Mouse (Mus musculus): ENCODE results near the gene Adam17. TPM values are rescaled to one million over a fixed set of nuclear protein-coding genes. Genes with fewer than 3 reads are reported as not detected.
A peak's percentile ranks its signal among the peaks of the same experiment; 100 is the strongest.

Adam17 gene
- polyA plus RNA-seq, 1 experiment = 50.2 TPM

GRCm38 (mm10) chr12:21330961-21331576, 42.4 kb downstream of the Adam17 start:
- no peak for DNase-seq
- 78% methylated on average over 10 of the region's 10 CpGs for WGBS
- no peak overlapping the region for H3K4me3 ChIP-seq (replicated peaks; ENCODE audit: extremely low read depth, low read depth, low read length)
- TF ChIP-seq POLR2A (IDR thresholded peaks at IDR 0.05; ENCODE audit: borderline replicate concordance, extremely low read depth, low read depth, low read length) = no peak
- no peak for TF ChIP-seq CTCF (IDR thresholded peaks at IDR 0.05; ENCODE audit: insufficient read depth, low read length)
- H3K4me1 ChIP-seq (ENCODE audit: control insufficient read depth, insufficient read depth, low read length) = no peaks in the 10 kb centered on the region; the same call in 1 of the 2 replicates

- TF ChIP-seq CTCF (IDR thresholded peaks at IDR 0.05; ENCODE audit: insufficient read depth, low read length) (no peak), POLR2A (IDR thresholded peaks at IDR 0.05; ENCODE audit: borderline replicate concordance, extremely low read depth, low read depth, low read length) (no peak)
- Histone ChIP-seq H3K4me1 (ENCODE audit: control insufficient read depth, insufficient read depth, low read length) (no peaks in the 10 kb centered on the region), H3K4me3 (replicated peaks; ENCODE audit: extremely low read depth, low read depth, low read length) (no peak overlapping the region)
- WGBS = 72% methylated on average over 9 of the region's 9 CpGs
- DNase-seq = no peak
Measured at GRCm38 (mm10) chr12:21329661-21330400, 43.6 kb downstream of the Adam17 start.

GRCm38 (mm10) chr12:21326325-21326724, 47.1 kb downstream of the Adam17 start:
- no peak for TF ChIP-seq POLR2A (IDR thresholded peaks at IDR 0.05; ENCODE audit: borderline replicate concordance, extremely low read depth, low read depth, low read length)
- TF ChIP-seq CTCF (IDR thresholded peaks at IDR 0.05; ENCODE audit: insufficient read depth, low read length) = no peak
- no peak for DNase-seq
- Histone ChIP-seq H3K4me3 (replicated peaks; ENCODE audit: extremely low read depth, low read depth, low read length) (no peak overlapping the region), H3K4me1 (ENCODE audit: control insufficient read depth, insufficient read depth, low read length) (no peaks in the 10 kb centered on the region; the same call in 1 of the 2 replicates)
- 71% methylated on average over 3 of the region's 3 CpGs for WGBS

GRCm38 (mm10) chr12:21325266-21325665, 48.2 kb downstream of the Adam17 start:
- 91% methylated on average over 8 of the region's 8 CpGs for WGBS
- H3K4me1 ChIP-seq (ENCODE audit: control insufficient read depth, insufficient read depth, low read length) = peaks cover 6% of the 10 kb centered on the region
- TF ChIP-seq POLR2A (IDR thresholded peaks at IDR 0.05; ENCODE audit: borderline replicate concordance, extremely low read depth, low read depth, low read length) (no peak), CTCF (IDR thresholded peaks at IDR 0.05; ENCODE audit: insufficient read depth, low read length) (no peak)
- DNase-seq = no peak
- no peak overlapping the region for H3K4me3 ChIP-seq (replicated peaks; ENCODE audit: extremely low read depth, low read depth, low read length)

GRCm38 (mm10) chr12:21324101-21324500, 49.3 kb downstream of the Adam17 start:
- 73% methylated on average over 5 of the region's 5 CpGs for WGBS
- TF ChIP-seq CTCF (IDR thresholded peaks at IDR 0.05; ENCODE audit: insufficient read depth, low read length) (no peak), POLR2A (IDR thresholded peaks at IDR 0.05; ENCODE audit: borderline replicate concordance, extremely low read depth, low read depth, low read length) (no peak)
- no peak overlapping the region for H3K4me3 ChIP-seq (replicated peaks; ENCODE audit: extremely low read depth, low read depth, low read length)
- DNase-seq = no peak
- H3K4me1 ChIP-seq (ENCODE audit: control insufficient read depth, insufficient read depth, low read length) = peaks cover 8% of the 10 kb centered on the region

- 79% methylated on average over 9 of the region's 9 CpGs for WGBS
- no peak for DNase-seq
Measured at GRCm38 (mm10) chr12:21322856-21323255, 50.6 kb downstream of the Adam17 start.

GRCm38 (mm10) chr12:21322296-21322695, 51.1 kb downstream of the Adam17 start:
- DNase-seq = no peak
- TF ChIP-seq POLR2A (IDR thresholded peaks at IDR 0.05; ENCODE audit: borderline replicate concordance, extremely low read depth, low read depth, low read length) = no peak
- TF ChIP-seq CTCF (IDR thresholded peaks at IDR 0.05; ENCODE audit: insufficient read depth, low read length) = no peak
- peaks cover 8% of the 10 kb centered on the region for H3K4me1 ChIP-seq (ENCODE audit: control insufficient read depth, insufficient read depth, low read length)
- no peak overlapping the region for H3K4me3 ChIP-seq (replicated peaks; ENCODE audit: extremely low read depth, low read depth, low read length)
- 80% methylated on average over 4 of the region's 4 CpGs for WGBS

More at GRCm38 (mm10) chr12:21322856-21323255, 50.6 kb downstream of the Adam17 start:
- TF ChIP-seq POLR2A (IDR thresholded peaks at IDR 0.05; ENCODE audit: borderline replicate concordance, extremely low read depth, low read depth, low read length) (no peak), CTCF (IDR thresholded peaks at IDR 0.05; ENCODE audit: insufficient read depth, low read length) (no peak)
- Histone ChIP-seq H3K4me3 (replicated peaks; ENCODE audit: extremely low read depth, low read depth, low read length) (no peak overlapping the region), H3K4me1 (ENCODE audit: control insufficient read depth, insufficient read depth, low read length) (peaks cover 8% of the 10 kb centered on the region)

- no peak for DNase-seq
- 83% methylated on average over 9 of the region's 9 CpGs for WGBS
- peaks cover 8% of the 10 kb centered on the region for H3K4me1 ChIP-seq (ENCODE audit: control insufficient read depth, insufficient read depth, low read length)
- H3K4me3 ChIP-seq (replicated peaks; ENCODE audit: extremely low read depth, low read depth, low read length) = no peak overlapping the region
- TF ChIP-seq POLR2A (IDR thresholded peaks at IDR 0.05; ENCODE audit: borderline replicate concordance, extremely low read depth, low read depth, low read length) = no peak
- no peak for TF ChIP-seq CTCF (IDR thresholded peaks at IDR 0.05; ENCODE audit: insufficient read depth, low read length)
Measured at GRCm38 (mm10) chr12:21321170-21321569, 52.3 kb downstream of the Adam17 start.

GRCm38 (mm10) chr12:21320317-21320716, 53.1 kb downstream of the Adam17 start:
- H3K4me3 ChIP-seq (replicated peaks; ENCODE audit: extremely low read depth, low read depth, low read length) = no peak overlapping the region
- DNase-seq = peak; percentile 39
- peaks cover 8% of the 10 kb centered on the region for H3K4me1 ChIP-seq (ENCODE audit: control insufficient read depth, insufficient read depth, low read length)
- TF ChIP-seq POLR2A (IDR thresholded peaks at IDR 0.05; ENCODE audit: borderline replicate concordance, extremely low read depth, low read depth, low read length) = no peak
- TF ChIP-seq CTCF (IDR thresholded peaks at IDR 0.05; ENCODE audit: insufficient read depth, low read length) = no peak
- 67% methylated on average over 4 of the region's 4 CpGs for WGBS
